Mouse (Mus musculus): Measurements from ENCODE around the gene Csnk1e.

DNA sequence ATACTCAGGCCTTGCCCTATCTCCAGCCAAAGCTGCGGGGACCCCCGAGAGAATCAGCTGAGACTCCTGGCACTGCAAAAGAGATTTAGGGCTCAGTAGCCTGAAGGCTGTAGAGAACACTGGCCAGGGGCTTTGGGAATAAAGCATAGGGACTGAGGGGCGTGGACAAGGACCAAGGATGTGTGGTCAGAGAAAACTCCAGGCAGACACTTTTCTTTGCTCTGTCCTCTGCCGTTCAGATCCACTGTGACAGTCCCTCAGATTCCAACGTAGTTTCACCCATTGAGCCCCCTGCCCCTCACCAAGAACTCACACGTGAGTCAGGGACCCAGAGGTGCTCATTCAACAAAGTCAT is 13.1 kb downstream of the Csnk1e start:
- TF ChIP-seq CTCF (IDR thresholded peaks at IDR 0.05; ENCODE audit: control insufficient read depth, insufficient read depth, insufficient replicate concordance, low read depth, low read length) (no peak), POLR2A (IDR thresholded peaks at IDR 0.05; ENCODE audit: control insufficient read depth, low read depth, low read length) (no peak)

Measured in testis, adult 2 months (tissue).